Mouse (Mus musculus): Measurements from ENCODE around the gene Kcnip2.

The Kcnip2 gene

GRCm38 (mm10) chr19:45751881-45752280 lies 64.0 kb downstream of the Kcnip2 start:
- H3K4me1 ChIP-seq (replicated peaks; ENCODE audit: low read depth, low read length), result peaks cover 59% of the 10 kb centered on the region
- no peaks in the 10 kb centered on the region for H3K9me3 ChIP-seq (ENCODE audit: low read length)
- peaks cover 82% of the 10 kb centered on the region for H3K36me3 ChIP-seq (ENCODE audit: insufficient read depth, low read length)
- no peak overlapping the region for H3K4me3 ChIP-seq (replicated peaks; ENCODE audit: low read length)
- no peak for TF ChIP-seq POU5F1 (IDR thresholded peaks at IDR 0.05; ENCODE audit: borderline replicate concordance, low read length)
- no peaks in the 10 kb centered on the region for H3K27me3 ChIP-seq (ENCODE audit: insufficient read depth, low read length)

DNA sequence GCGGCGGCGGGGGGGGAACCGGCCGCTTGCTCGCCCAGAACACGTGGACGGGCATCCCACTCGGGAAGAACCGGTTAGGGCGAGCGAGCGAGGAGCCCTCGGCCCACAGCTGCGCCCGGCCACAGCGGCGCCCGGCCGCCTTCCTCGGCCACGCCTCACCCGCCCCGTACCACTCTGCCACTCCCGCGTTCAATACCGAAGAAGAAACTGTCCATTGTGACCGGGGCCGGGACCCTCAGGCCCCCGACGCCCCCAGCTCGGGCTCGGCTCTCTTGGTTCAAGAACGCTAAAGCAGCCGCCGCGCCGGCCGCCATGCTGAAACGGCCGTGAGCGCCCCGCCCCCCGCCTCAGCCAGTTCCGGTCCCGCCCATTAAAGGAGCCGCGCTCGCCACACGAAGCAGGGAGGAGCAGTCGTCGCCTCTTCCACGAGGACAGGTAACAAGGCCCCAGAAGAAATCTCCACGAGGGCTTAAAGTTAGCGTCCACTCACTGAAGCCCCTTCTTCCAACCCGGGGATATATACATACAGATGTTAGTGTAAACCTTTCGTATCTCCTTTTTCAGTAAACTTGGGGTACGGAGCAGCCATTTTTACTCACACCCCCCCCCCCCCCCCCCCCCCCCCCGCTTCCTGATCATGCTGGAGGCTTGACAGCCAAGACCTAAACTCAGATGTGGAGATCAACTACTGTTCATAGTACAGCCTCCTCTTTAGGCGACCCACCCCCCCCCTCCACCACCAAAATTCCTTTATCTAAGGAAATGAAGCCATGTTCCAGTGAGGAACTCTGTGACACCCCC lies 66.4 kb downstream of the Kcnip2 start, which contains the start of gene Npm3:
TSS of gene Npm3 (minus strand) at position 349 of the 801 bp plus-strand sequence.
- Histone ChIP-seq H3K4me1 (replicated peaks; ENCODE audit: low read depth, low read length) (peaks cover 69% of the 10 kb centered on the region), H3K36me3 (ENCODE audit: insufficient read depth, low read length) (peaks cover 59% of the 10 kb centered on the region), H3K27me3 (ENCODE audit: insufficient read depth, low read length) (peaks cover 18% of the 10 kb centered on the region), H3K9me3 (ENCODE audit: low read length) (no peaks in the 10 kb centered on the region), H3K4me3 (replicated peaks; ENCODE audit: low read length) (peak within 1 kb of the TSS; percentile 98)
- TF ChIP-seq POU5F1 (IDR thresholded peaks at IDR 0.05; ENCODE audit: borderline replicate concordance, low read length) (no peak), NANOG (IDR thresholded peaks at IDR 0.05; ENCODE audit: borderline replicate concordance, low read length) (no peak), CTCF (conservative IDR thresholded peaks at IDR 0.05; ENCODE audit: low read length) (no peak)

- H3K27me3 ChIP-seq (ENCODE audit: insufficient read depth, low read length), result peaks cover 24% of the 10 kb centered on the region
- no peaks in the 10 kb centered on the region for H3K9me3 ChIP-seq (ENCODE audit: low read length)
- TF ChIP-seq NANOG (IDR thresholded peaks at IDR 0.05; ENCODE audit: borderline replicate concordance, low read length) (no peak), CTCF (conservative IDR thresholded peaks at IDR 0.05; ENCODE audit: low read length) (no peak), POU5F1 (IDR thresholded peaks at IDR 0.05; ENCODE audit: borderline replicate concordance, low read length) (no peak)
- peak overlapping the region; percentile 98 for H3K4me3 ChIP-seq (replicated peaks; ENCODE audit: low read length)
- H3K4me1 ChIP-seq (replicated peaks; ENCODE audit: low read depth, low read length), result peaks cover 67% of the 10 kb centered on the region
- peaks cover 53% of the 10 kb centered on the region for H3K36me3 ChIP-seq (ENCODE audit: insufficient read depth, low read length)
Measured at GRCm38 (mm10) chr19:45748691-45749242, 67.1 kb downstream of the Kcnip2 start.

DNA sequence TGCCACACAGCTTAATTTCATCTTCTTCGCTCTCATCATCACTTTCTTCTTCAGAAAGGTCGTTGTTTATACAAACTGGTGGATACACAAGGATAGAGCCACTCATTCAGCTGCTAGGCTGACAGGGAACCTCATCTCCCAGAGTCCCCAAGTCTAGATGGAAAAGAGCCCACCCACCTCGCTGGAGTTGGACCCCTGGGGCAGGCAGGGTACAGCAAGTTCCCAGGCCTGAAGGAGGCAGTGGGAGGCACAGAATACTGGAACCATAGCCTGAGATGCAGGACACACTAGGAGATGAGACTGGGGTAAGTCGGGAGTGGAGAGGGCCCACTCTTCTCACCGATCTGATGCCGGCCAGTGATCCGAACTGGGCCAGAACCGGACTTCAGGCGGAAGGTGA lies 67.7 kb downstream of the Kcnip2 start:
- H3K4me3 ChIP-seq (replicated peaks; ENCODE audit: low read length), result peak overlapping the region; percentile 98

GRCm38 (mm10) chr19:45747028-45747867 lies 68.6 kb downstream of the Kcnip2 start:
- Histone ChIP-seq H3K9me3 (ENCODE audit: low read length) (no peaks in the 10 kb centered on the region), H3K4me1 (replicated peaks; ENCODE audit: low read depth, low read length) (peaks cover 67% of the 10 kb centered on the region), H3K27me3 (ENCODE audit: insufficient read depth, low read length) (peaks cover 36% of the 10 kb centered on the region), H3K4me3 (replicated peaks; ENCODE audit: low read length) (peak overlapping the region; percentile 49), H3K36me3 (ENCODE audit: insufficient read depth, low read length) (peaks cover 38% of the 10 kb centered on the region)
- TF ChIP-seq CTCF (conservative IDR thresholded peaks at IDR 0.05; ENCODE audit: low read length) (peak; percentile 87), POU5F1 (IDR thresholded peaks at IDR 0.05; ENCODE audit: borderline replicate concordance, low read length) (no peak)

More for the DNA sequence above, 67.7 kb downstream of the Kcnip2 start:
- Histone ChIP-seq H3K9me3 (ENCODE audit: low read length) (no peaks in the 10 kb centered on the region), H3K27me3 (ENCODE audit: insufficient read depth, low read length) (peaks cover 30% of the 10 kb centered on the region), H3K4me1 (replicated peaks; ENCODE audit: low read depth, low read length) (peaks cover 71% of the 10 kb centered on the region), H3K36me3 (ENCODE audit: insufficient read depth, low read length) (peaks cover 47% of the 10 kb centered on the region)
- TF ChIP-seq NANOG (IDR thresholded peaks at IDR 0.05; ENCODE audit: borderline replicate concordance, low read length) (no peak), CTCF (conservative IDR thresholded peaks at IDR 0.05; ENCODE audit: low read length) (no peak), POU5F1 (IDR thresholded peaks at IDR 0.05; ENCODE audit: borderline replicate concordance, low read length) (no peak)

DNA sequence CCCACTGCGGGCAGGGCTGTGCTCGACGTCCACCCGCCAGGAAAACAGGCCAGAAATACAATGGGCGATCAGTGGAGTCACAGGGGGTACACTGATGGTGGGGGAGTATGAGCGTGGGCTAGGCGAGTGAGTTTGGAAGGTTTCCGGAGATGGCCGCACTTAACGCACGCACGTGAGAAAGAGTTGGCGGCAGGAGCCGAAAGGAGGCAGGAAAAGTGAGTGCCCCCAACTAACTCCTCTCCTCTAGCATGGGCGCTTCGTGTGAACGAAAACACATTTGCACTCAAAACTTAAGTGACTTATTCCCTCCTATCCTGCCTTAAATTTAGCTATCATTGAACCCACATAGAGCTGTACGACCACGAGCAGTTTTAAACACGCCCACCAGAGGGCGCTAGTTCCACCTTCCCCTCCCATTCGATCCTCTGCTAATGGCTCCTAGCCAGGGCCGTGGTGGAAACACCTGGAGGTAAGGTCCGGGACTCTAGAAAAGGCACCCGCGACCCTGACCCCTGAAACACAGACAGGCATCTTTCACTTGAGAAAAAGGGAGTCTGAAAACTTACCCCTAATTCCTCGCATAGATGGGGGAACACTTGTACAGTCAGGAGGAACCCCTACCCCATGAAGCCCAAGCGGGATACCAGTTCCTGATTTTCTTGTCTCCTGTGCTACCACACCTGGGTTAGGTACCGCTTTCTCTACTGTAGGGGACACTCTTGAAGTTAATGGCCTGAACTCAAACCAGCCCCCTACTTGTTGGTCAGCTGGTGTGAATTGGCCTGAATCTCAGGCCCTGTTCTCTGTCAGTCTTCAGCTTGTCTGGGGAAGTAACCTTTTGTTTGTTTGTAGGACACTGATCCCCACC lies 69.5 kb downstream of the Kcnip2 start:
- H3K4me1 ChIP-seq (replicated peaks; ENCODE audit: low read depth, low read length), result peaks cover 67% of the 10 kb centered on the region
- TF ChIP-seq CTCF (conservative IDR thresholded peaks at IDR 0.05; ENCODE audit: low read length) (peak; percentile 94), NANOG (IDR thresholded peaks at IDR 0.05; ENCODE audit: borderline replicate concordance, low read length) (peak; percentile 69), POU5F1 (IDR thresholded peaks at IDR 0.05; ENCODE audit: borderline replicate concordance, low read length) (no peak)

GRCm38 (mm10) chr19:45745344-45746152 lies 70.3 kb downstream of the Kcnip2 start:
- Histone ChIP-seq H3K27me3 (ENCODE audit: insufficient read depth, low read length) (peaks cover 53% of the 10 kb centered on the region), H3K36me3 (ENCODE audit: insufficient read depth, low read length) (peaks cover 22% of the 10 kb centered on the region), H3K4me1 (replicated peaks; ENCODE audit: low read depth, low read length) (peaks cover 68% of the 10 kb centered on the region), H3K9me3 (ENCODE audit: low read length) (no peaks in the 10 kb centered on the region), H3K4me3 (replicated peaks; ENCODE audit: low read length) (peak overlapping the region; percentile 49)
- TF ChIP-seq CTCF (conservative IDR thresholded peaks at IDR 0.05; ENCODE audit: low read length), result no peak
- TF ChIP-seq POU5F1 (IDR thresholded peaks at IDR 0.05; ENCODE audit: borderline replicate concordance, low read length), result no peak
- no peak for TF ChIP-seq NANOG (IDR thresholded peaks at IDR 0.05; ENCODE audit: borderline replicate concordance, low read length)

More for the DNA sequence above, 69.5 kb downstream of the Kcnip2 start:
- H3K27me3 ChIP-seq (ENCODE audit: insufficient read depth, low read length), result peaks cover 45% of the 10 kb centered on the region
- H3K36me3 ChIP-seq (ENCODE audit: insufficient read depth, low read length), result peaks cover 30% of the 10 kb centered on the region
- no peaks in the 10 kb centered on the region for H3K9me3 ChIP-seq (ENCODE audit: low read length)
- peak overlapping the region; percentile 49 for H3K4me3 ChIP-seq (replicated peaks; ENCODE audit: low read length)

Measured in E14TG2a.4 (cell line).